Mouse (Mus musculus): Measurements from ENCODE around the gene Map7d2. TPM values are rescaled to one million over a fixed set of nuclear protein-coding genes. Genes with fewer than 3 reads are reported as not detected.

Map7d2 gene
- 1.1 TPM for polyA plus RNA-seq (2014; fragmentation: Illumina TruSeq; extraction: RNeasy Lipid Tissue Mini Kit (QIAGEN cat#74804); ENCODE audit: low read depth, low replicate concordance)

DNA sequence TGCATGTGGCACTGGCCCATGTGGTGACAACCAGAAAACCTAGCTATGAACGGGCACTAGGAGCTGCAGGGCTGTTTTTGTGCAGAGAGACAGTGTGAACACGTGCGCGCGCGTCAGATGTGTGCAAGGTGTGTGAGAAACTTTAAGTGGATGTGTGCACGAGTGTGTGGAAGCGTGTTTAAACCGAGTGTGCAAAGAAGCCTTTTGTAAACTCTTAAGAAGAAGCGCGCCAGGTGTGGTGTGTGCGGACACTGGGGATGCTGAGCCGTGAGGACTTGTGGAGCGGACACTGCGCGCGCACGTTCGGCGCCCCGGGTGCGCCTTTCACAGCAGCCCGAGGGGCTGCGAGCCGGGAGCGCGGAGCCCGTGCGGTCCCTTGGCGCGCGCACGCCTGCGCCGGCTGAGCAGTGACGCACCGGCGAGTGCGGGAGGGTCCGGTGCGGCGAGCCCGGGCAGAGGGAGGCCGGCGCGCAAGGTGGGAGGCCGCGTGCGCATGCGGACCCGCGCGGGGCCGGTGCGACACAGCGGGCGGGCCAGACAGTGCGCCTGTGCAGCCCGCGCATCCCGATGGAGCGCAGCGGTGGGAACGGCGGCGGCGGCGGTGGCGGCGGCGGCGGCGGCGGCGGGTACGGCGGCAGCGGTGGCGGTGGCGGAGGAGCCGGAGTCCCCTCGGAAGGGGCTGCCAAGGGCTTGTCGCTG is at the start of gene Map7d2:
Gene Map7d2 (plus strand): TSS at position 443 of the 699 bp plus-strand sequence.

DNA sequence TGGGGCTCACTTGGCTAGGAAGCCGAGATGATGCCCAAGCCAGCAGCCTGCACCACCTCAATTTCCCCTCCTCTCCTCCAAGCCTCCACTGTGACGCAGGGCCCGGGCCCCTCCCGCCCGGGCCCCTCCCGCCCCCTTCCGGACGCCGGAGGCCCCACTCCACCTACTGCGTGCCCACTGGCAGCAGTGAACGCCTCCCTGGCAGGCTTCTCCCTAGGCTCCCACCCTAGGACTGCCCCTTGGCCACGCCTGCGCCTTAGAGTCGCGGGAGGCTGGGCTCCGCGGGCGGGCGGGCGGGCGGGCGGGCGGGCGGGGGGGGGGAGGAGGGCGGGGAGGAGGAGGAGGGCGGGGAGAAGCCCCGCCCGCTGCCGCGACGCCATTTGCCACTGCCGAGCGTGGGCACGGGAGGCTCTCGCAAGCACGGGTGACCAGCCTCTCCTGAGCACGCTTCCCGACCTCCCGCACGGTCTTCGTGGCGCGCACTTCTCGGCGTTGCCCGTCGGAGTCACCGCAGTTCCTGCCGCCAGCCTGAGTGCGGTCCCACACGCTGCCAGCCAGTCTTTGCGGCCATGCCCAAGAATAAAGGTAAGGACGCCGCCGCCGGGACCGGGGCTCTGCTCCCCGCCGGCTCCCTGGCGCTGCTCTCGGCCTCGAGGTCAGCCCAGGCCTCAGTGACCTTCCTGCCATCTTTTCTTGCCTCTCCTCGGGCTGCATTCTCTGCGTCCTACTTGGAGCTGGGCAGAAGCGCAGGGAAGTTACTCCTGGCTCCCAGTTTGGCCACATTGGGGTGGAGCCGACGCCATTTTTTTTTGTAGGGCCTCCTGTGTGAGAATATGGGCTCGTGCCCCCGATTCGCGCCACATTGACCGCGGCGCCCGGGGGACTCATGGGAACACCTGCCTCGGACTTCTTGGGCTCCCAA is 42.3 kb upstream of the Map7d2 start, which contains the start of gene Eif1ax:
Gene Eif1ax (plus strand): TSS at position 348 of the 922 bp plus-strand sequence.

DNA sequence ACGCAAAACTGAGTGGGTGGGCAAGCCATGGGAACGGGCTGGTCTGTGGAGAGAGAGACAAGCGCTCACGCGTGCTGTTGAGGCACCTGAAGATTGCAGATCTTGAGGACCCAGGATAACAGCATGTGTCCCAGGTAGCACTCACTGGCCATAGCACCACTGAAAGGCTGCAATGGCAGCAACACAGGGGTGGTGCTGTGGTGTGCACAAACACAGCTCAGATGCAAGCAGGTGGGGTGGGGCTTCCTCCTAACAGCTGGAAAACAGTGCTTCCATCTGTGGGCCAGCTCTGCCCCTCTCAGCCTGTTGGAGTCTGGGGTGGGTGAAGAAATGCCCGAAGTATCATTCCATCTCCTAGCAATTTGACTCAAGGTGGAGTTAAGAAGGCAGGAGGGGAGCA is 112.0 kb downstream of the Map7d2 start, which contains the start of gene Bclaf3:
Gene Bclaf3 (plus strand): TSS at position 301 of the 400 bp plus-strand sequence.

Other genes with a start within 250 kb of the Map7d2 start
- 26.6 TPM for gene Rps6ka3, start 204.3 kb upstream of the Map7d2 start, polyA plus RNA-seq (2014; fragmentation: Illumina TruSeq; extraction: RNeasy Lipid Tissue Mini Kit (QIAGEN cat#74804); ENCODE audit: low read depth, low replicate concordance)
- gene Eif1ax, start 42.4 kb upstream of the Map7d2 start, polyA plus RNA-seq (2014; fragmentation: Illumina TruSeq; extraction: RNeasy Lipid Tissue Mini Kit (QIAGEN cat#74804); ENCODE audit: low read depth, low replicate concordance) = 51.9 TPM
- gene Bclaf3, start 112.1 kb downstream of the Map7d2 start, polyA plus RNA-seq (2014; fragmentation: Illumina TruSeq; extraction: RNeasy Lipid Tissue Mini Kit (QIAGEN cat#74804); ENCODE audit: low read depth, low replicate concordance) = 4.5 TPM
- gene Sh3kbp1, start 212.7 kb downstream of the Map7d2 start, polyA plus RNA-seq (2014; fragmentation: Illumina TruSeq; extraction: RNeasy Lipid Tissue Mini Kit (QIAGEN cat#74804); ENCODE audit: low read depth, low replicate concordance) = 153 TPM